Mouse (Mus musculus) midbrain, postnatal 0 days (tissue): ENCODE data around the gene Galnt2. TPM values are rescaled to one million over a fixed set of nuclear protein-coding genes. Genes with fewer than 3 reads are reported as not detected.

Experiments
- ATAC-seq: fragments of 200-750 bp; cut with Nextera tagmentation; 2 replicates; pipeline ENCODE4 v1.8.0; 2017; ENCODE audit warnings: moderate number of reproducible peaks, mild to moderate bottlenecking, moderate TSS enrichment, moderate library complexity; ENCODE audit not compliant: low FRiP score
- DNase-seq: peaks from one replicate; pipeline ENCODE4 v3.0.0-alpha.2; 2015; ENCODE audit warnings: low spot score
- H3K27ac ChIP-seq: fragments of 300-500 bp; sonication (generic); 2 replicates; pipeline ENCODE4 v1.5.1; 2014; ENCODE audit warnings: low read depth, mild to moderate bottlenecking, low read length, mixed read lengths
- H3K27me3 ChIP-seq: fragments of 300-500 bp; sonication (generic); 2 replicates; pipeline ENCODE4 v1.6.1; 2014; ENCODE audit warnings: low read length, control low read depth, mixed read lengths; ENCODE audit not compliant: insufficient read depth
- H3K36me3 ChIP-seq: fragments of 300-500 bp; sonication (generic); 2 replicates; pipeline ENCODE4 v1.6.1; 2014; ENCODE audit warnings: low read length, control low read depth, mixed read lengths; ENCODE audit not compliant: insufficient read depth
- H3K4me1 ChIP-seq: fragments of 300-500 bp; sonication (generic); 2 replicates; pipeline ENCODE4 v1.6.1; 2014; ENCODE audit warnings: mild to moderate bottlenecking, control low read depth, antibody characterized with exemption, low read length, mixed read lengths; ENCODE audit not compliant: insufficient read depth
- H3K4me2 ChIP-seq: fragments of 300-500 bp; sonication (generic); 2 replicates; pipeline ENCODE4 v1.6.1; 2014; ENCODE audit warnings: low read depth, mild to moderate bottlenecking, low read length, mixed read lengths; ENCODE audit not compliant: poor library complexity, severe bottlenecking
- H3K4me3 ChIP-seq: fragments of 300-500 bp; sonication (generic); 2 replicates; pipeline ENCODE4 v1.5.1; 2014; ENCODE audit warnings: low read depth, mild to moderate bottlenecking, low read length, moderate library complexity
- H3K9ac ChIP-seq: fragments of 300-500 bp; sonication (generic); replicated peaks from 2 replicates; pipeline ENCODE4 v1.6.1; 2014; ENCODE audit warnings: mild to moderate bottlenecking, low read length, moderate library complexity, mixed read lengths; ENCODE audit not compliant: poor library complexity, severe bottlenecking
- H3K9me3 ChIP-seq: fragments of 300-500 bp; sonication (generic); 2 replicates; pipeline ENCODE4 v1.6.1; 2016; ENCODE audit warnings: low read length, control low read depth
- CTCF ChIP-seq: IDR thresholded peaks from 2 replicates; pipeline ENCODE4 v1.5.1; 2016; ENCODE audit warnings: antibody characterized with exemption, mild to moderate bottlenecking
- WGBS: fragments of 180-500 bp; shearing (Covaris S2); extraction: QIAGEN DNeasy Blood & Tissue Kit; methylation state at CpG from one replicate; pipeline ENCODE4 v1.1.7; 2014; 5-methylcytosine and 5-hydroxymethylcytosine counted together
- polyA plus RNA-seq: library from polyadenylated mRNA; unstranded; fragments of >200 nt; fragmentation: Nextera tagmentation; extraction: Ambion mirVana; gene quantifications from 2 replicates; pipeline ENCODE4 v1.2.1, GENCODE M21; 2015
- total RNA-seq: library from RNA; depleted of rRNA; stranded (reverse); fragments of >200 nt; gene quantifications from 2 replicates; pipeline ENCODE4 v1.2.3, GENCODE M21; 2014

Galnt2 gene
- total and polyA plus RNA-seq, 2 experiments from 2014 or later, result 51.3 to 65.4 TPM

DNA sequence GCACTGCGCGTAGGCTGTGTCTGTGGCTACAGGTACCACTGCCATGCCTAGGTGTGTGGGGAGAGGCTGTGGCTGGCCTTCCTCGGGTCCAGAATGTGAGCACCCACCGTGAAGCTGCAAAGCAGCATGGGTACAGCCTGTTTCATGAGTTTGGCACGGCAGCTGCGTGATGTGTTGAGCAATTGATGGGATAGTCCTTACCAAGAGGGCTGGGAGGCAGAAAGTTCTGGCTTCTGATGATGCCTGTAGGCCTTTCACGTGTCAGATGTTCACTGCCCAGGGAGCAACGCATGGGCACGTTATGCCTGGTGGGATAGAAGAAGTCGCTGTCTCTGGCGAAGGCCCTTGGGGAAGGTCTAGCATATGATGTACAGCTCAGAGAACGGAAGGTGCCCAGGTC is 33.5 kb downstream of the Galnt2 start:
- no peaks in the 10 kb centered on the region for H3K27me3 ChIP-seq
- H3K9me3 ChIP-seq, result no peaks in the 10 kb centered on the region
- WGBS, result 81% methylated on average over 12 of the region's 12 CpGs
- ATAC-seq (no peak), DNase-seq (no peak)
- no peak overlapping the region for H3K4me3 ChIP-seq
- no peaks in the 10 kb centered on the region for H3K36me3 ChIP-seq
- no peak overlapping the region for H3K27ac ChIP-seq
- no peak overlapping the region for H3K9ac ChIP-seq
- H3K4me1 ChIP-seq, result peaks cover 5% of the 10 kb centered on the region
- H3K4me2 ChIP-seq, result no peak overlapping the region
- no peak for TF ChIP-seq CTCF

DNA sequence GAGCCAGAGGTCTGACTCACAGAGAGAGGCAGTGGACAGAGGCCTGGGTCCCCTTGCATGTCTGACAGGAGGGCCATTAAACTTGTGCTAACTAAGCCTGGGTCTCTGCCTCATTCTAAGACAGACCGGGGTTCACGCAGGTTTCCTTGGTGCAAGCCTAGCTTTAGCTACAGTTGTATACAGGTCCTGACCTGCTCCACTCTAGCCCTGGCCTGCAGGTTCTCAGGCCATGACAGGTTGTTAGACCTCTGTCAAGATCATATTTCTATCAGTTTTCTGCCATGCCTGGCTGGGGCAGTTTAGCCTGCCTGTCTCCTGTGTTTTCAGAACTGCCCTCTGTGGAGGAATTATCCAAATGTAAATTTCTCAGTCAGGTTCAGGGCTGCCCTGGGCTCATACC is 33.9 kb downstream of the Galnt2 start:
- H3K27ac ChIP-seq, result no peak overlapping the region
- ATAC-seq (no peak), DNase-seq (no peak)
- no peaks in the 10 kb centered on the region for H3K27me3 ChIP-seq
- H3K36me3 ChIP-seq, result no peaks in the 10 kb centered on the region
- 94% methylated on average over 2 of the region's 2 CpGs for WGBS
- peaks cover 5% of the 10 kb centered on the region for H3K4me1 ChIP-seq
- H3K9ac ChIP-seq, result no peak overlapping the region
- no peak overlapping the region for H3K4me2 ChIP-seq
- no peak for TF ChIP-seq CTCF
- no peaks in the 10 kb centered on the region for H3K9me3 ChIP-seq
- H3K4me3 ChIP-seq, result no peak overlapping the region

DNA sequence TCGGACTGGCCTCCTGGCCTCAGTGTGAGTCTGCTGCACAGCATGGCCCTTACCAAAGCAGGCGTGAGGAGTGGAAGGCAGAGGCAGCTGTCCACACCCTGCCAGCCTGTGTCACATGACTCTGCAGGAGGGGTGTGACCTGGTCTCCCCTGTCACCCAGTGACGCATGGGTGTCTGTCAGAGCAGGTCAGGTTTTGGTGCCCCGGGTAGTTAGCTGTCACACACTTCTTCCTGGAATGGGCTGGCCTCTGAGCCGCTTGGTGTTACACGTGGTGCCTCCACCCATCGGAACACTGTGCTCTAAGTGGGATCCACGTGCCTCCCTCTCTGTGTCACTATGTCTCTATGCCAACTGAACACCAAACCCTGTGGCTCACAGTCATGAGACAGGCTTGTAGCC is 34.6 kb downstream of the Galnt2 start:
- WGBS, result 88% methylated on average over 8 of the region's 8 CpGs
- H3K4me1 ChIP-seq, result peaks cover 5% of the 10 kb centered on the region
- DNase-seq (no peak), ATAC-seq (no peak)
- no peak for TF ChIP-seq CTCF
- H3K27me3 ChIP-seq, result no peaks in the 10 kb centered on the region
- no peak overlapping the region for H3K4me2 ChIP-seq
- H3K9me3 ChIP-seq, result no peaks in the 10 kb centered on the region
- H3K4me3 ChIP-seq, result no peak overlapping the region
- no peak overlapping the region for H3K9ac ChIP-seq
- H3K36me3 ChIP-seq, result no peaks in the 10 kb centered on the region
- H3K27ac ChIP-seq, result no peak overlapping the region

DNA sequence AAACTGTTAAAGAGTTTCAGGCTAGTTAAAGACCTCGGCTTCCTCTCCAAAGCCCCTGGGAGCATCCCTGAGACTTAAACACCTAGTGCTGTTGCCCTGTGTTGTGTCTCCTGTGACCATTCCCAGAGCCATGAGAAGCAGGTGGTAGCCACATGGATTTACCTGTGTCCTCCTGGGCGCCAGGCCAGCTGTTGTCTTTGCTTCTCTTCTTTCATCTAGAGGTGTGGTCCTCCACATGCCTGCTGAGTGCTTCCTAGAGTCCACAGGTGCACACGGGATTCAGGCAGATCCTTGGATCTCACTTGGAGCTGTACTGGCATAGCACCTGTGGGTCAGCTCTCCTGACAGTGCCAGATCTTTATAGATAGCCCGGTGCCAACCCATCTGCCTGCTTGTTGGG is 36.0 kb downstream of the Galnt2 start:
- Histone ChIP-seq H3K27me3 (no peaks in the 10 kb centered on the region), H3K9me3 (no peaks in the 10 kb centered on the region), H3K27ac (no peak overlapping the region), H3K4me1 (peaks cover 5% of the 10 kb centered on the region), H3K4me3 (no peak overlapping the region), H3K9ac (no peak overlapping the region), H3K4me2 (no peak overlapping the region), H3K36me3 (no peaks in the 10 kb centered on the region)
- DNase-seq (no peak), ATAC-seq (no peak)
- WGBS, result 88% methylated on average over 4 of the region's 4 CpGs
- no peak for TF ChIP-seq CTCF

DNA sequence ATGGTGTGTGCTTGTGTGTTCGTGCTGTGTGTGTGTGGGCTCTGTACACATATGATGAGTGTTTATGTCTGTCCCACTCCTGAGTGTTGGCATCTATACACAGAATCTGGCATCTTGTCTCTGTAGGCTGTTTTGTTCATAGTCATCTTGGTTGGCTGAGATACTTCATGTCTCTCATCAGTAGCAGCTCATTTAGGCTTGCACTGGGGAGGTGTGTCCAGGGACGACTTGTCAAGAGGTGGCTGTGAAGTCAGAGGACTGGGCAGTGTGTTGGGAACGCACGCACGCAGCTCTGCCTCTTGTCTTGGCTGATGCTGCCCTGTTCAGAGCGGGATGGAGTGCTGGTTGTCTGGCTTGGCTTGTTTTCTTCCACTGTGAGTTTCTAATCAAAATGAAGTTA is 39.3 kb downstream of the Galnt2 start:
- ATAC-seq (no peak), DNase-seq (no peak)
- no peak for TF ChIP-seq CTCF
- no peak overlapping the region for H3K27ac ChIP-seq
- no peak overlapping the region for H3K4me2 ChIP-seq
- no peaks in the 10 kb centered on the region for H3K27me3 ChIP-seq
- H3K4me1 ChIP-seq, result peaks cover 4% of the 10 kb centered on the region; the same call in 1 of the 2 replicates
- no peaks in the 10 kb centered on the region; the same call in 1 of the 2 replicates for H3K36me3 ChIP-seq
- WGBS, result 91% methylated on average over 6 of the region's 6 CpGs
- H3K4me3 ChIP-seq, result no peak overlapping the region
- no peaks in the 10 kb centered on the region for H3K9me3 ChIP-seq
- no peak overlapping the region for H3K9ac ChIP-seq

DNA sequence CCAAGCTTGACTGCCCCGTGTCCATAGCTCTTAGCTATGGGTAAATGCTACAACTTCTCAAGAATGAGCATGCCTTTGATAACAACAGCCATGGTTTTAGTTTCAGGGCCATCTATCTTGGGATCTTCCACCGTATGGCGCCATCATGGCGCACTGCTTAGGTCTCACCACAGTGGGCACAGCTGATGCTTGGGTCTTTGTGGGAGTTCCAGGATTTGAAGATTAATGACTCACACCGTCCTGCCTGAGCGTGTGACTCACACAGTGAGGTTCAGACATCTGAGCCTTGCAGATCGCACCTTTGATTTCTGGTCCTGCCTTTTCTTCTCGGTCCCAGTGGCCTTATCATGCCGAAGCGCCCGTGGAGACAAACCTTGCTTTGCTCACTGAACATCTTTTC is 39.7 kb downstream of the Galnt2 start:
- Histone ChIP-seq H3K4me2 (no peak overlapping the region), H3K4me1 (peaks cover 4% of the 10 kb centered on the region; the same call in 1 of the 2 replicates), H3K9ac (no peak overlapping the region), H3K27ac (no peak overlapping the region), H3K4me3 (no peak overlapping the region), H3K9me3 (no peaks in the 10 kb centered on the region), H3K27me3 (no peaks in the 10 kb centered on the region), H3K36me3 (no peaks in the 10 kb centered on the region; the same call in 1 of the 2 replicates)
- ATAC-seq (no peak), DNase-seq (no peak)
- TF ChIP-seq CTCF, result no peak
- WGBS, result 87% methylated on average over 11 of the region's 11 CpGs
